Mouse (Mus musculus): ENCODE results near the gene Slc4a7.

The Slc4a7 gene

DNA sequence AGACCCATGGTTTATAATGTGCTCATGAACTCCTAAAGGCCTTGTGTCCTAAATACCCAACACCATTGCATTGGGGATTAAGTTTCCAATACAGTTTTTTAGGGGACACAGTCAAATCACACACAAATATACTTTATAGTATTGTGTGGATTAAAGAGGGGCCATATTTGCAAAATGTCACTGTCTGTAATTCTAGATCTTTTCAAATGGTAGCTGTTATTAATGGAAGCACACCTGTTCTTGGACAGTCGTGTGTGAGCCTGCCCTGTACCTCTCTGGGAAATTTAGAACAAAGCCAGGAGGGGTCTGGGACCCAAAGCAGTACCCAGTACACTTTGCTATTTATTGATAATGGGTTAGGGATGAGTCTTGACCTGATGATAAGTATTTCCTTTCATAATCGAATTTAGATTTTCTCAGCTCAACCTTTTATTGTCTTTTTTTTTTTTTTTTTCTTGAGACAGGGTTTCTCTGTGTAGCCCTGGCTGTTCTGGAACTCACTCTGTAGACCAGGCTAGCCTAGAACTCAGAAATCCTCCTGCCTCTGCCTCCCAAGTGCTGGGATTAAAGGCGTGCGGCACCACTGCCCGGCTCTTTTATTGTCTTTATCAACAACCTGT lies at the start of gene Slc4a7:
TSS of gene Slc4a7 (plus strand) at position 570 of the 620 bp plus-strand sequence.
- DNase-seq (ENCODE audit: low spot score in 2 of 2): no peak

DNA sequence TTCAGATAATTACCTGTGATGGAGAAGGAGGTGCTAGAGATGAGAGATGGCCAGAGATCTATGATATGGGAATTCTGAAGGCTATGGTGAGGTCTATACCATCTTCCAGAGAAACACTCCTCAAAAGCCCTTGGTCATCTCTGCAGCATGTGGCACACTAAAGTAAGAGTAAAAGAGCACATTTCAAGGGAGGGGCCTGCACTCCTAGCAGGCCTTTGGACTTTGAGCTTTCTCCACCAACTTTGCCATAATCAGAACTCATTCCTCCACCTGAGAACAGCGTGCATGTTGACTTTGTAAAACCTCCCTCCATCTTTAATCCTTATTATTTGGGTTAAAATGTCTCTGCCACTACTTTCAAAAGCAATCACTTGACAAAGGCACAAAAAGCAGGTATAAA lies 31.5 kb upstream of the Slc4a7 start:
- DNase-seq (ENCODE audit: low spot score in 2 of 2): no peak

DNA sequence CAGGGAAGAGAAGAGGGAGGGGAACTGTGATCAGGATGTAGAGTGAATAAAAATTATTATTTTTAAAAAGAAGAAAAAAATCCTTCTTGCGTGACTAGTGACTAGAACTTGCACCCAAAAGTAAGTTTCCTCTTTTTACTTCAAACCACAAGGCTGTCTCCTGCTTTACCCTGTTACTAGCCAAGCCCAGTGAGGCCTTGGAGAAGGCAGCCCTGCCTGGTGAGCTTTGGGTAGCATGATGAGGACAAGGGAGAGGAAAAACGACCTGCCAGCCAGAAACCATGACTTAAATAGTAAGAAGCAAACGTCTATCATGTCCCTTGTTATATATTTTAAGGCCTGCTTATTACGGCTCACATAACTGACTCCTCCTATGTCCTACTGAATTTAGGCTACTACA lies 20.5 kb upstream of the Slc4a7 start:
- no peak for DNase-seq (ENCODE audit: low spot score in 2 of 2)

DNA sequence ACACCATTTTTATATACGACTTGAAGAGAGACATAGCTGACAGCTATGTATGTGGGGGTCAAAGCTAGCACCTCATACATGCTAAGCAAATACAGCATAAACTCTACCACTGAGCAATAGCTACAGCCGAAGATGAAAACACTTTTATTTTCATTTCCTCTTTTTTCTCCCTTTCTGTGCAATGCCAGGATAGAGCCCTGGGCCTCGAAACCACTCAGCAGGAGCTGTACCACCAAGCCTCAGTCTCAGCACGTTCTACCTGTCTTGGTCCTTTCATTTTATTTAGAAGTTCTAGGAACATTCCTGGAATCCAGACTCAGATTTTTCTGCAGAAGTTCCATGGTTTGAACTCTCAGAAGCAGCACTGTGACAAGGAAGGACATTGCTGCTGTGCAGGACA lies 17.3 kb upstream of the Slc4a7 start:
- no peak for DNase-seq (ENCODE audit: low spot score in 2 of 2)

DNA sequence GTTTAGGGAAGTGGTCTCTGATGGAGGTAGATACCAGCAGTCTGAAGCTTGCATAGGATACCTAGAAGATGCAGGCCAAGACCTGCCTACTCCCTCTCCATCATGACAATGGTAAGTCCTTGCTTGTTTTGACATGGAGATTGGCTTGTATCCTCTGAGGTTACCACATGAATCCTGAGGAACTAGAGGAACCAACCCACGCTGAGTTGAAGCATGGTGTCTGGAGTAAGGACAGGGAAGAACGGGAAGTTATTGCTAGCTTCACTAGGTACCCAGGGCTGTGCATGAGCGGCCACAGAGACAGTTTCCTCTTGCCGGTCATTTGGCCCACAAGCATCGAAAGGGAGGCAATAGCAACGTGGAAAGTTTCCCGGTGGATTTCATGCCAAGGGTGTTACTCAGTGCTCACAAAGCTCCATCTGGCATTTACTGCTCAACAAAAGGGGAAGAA lies 16.0 kb upstream of the Slc4a7 start:
- DNase-seq (ENCODE audit: low spot score in 2 of 2): no peak

DNA sequence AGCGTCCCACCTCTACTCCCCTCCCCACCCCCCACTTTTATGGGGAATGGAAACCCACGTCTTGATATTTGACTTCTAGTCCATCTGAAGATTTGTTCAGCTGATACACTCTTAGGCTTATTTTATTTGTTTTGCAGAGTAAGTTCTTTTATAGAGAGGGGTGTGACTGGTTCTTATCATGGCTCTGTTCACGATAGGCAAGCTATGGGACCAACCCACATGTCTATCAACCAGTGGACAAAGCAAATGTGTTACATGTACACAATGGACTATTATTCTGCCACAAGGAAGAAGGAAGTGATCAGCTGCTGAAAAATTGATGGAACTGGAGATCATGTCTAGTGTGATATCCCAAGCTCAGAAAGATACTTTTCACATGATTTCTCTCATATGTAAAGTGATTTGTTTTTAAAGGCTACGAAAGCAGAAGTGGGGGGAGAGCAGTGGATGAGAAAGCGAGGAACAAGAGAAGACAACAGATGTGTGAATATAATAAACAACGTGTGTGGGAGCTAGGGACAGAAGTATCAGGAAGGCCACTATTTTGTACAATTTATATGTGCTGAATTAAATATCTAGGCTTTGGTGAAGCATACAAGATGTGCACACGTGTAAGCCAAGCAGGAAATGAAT lies 14.7 kb upstream of the Slc4a7 start:
- DNase-seq (ENCODE audit: low spot score in 2 of 2): no peak

DNA sequence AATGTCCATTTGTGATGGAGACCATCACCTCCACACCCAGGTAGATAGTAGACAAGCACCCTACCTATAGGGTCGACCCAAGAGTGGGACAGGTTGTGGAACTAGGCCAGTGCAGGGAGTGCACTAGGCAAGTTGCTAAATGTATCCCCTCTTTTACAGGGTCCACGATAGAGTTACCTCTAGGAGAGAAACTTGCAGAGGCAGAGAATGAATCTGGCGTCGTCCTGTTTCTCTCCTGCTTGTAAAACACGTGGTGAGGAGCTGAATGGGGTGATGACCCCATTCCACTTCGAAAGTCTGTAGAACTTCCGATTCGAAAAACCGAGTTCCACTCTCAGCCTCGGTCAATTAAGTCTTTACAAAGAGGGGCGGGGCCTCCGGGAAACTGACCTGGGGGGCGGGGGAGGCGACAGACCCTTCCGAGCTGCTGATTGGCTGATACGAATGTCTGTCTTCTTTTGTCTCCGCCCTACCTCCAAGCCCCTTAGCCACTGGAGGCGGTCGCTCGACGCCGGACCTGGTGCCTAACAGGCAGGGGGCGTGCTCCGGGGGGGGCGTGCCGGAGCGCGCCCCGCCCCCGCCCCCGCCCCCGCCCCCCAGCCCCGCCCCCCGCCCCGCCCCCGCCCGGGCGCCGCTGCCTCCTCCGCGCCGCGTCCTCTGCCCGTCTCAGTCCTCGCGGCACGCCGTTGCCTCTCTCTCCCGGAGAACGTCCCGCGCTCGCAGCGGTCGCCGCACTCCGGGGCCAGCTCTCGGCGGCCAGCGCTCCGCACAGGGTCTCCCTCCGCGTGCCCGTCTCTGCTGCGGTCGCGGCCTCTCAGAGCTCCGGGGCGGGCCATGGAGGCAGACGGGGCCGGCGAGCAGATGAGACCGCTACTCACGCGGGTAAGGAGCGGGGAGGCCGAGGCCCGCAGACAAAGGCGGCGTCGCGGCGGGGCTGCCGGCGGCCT lies 593 bp downstream of the Slc4a7 start:
- DNase-seq (ENCODE audit: low spot score in 2 of 2): peak; percentile 82 to 88

DNA sequence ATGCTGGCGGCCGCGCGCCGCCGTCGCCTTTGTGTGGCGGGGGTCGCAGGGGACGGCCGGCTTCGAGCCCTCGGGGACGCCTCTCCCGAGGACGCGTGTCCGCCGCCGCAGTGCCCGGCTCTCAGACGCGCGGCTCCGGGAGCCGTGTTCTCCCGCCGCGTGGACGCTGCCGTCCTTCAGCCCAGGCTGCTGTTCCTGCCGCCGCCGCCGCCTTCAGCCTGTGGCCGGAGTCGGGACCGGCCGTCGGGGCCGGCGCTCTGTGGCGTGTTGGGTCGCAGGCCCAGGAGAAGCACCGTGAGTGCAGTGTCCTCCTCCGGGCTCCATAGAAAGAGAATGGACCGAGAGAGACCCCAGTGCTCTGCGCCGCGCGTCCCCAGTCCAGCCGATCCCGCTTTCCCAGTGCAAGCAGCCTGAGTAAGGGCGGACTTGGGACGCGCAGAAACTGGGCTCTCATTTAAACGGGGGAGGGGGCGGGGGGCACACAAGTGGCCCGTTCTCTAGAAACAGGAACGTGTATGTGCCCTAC lies 1.3 kb downstream of the Slc4a7 start:
- DNase-seq (ENCODE audit: low spot score in 2 of 2): peak; percentile 25 to 52

DNA sequence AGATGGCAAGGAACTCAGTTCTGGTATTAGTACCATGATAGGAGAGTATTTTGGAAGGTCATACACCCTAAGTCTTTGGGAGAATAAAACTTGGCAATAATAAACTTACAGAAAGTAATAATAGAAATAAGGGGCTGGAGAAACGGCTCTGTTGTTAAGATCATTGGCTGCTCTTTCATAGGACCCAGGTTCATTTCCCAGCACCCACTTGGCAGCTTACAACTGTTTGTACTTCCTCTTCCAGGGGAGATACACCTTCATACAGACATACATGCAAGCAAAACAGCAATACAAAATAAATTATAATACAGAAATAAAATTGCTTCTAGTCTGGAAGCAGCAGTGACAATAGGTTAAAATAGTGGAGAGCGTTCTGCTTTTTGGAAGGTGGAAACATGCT lies 2.6 kb downstream of the Slc4a7 start:
- DNase-seq (ENCODE audit: low spot score in 2 of 2): no peak

DNA sequence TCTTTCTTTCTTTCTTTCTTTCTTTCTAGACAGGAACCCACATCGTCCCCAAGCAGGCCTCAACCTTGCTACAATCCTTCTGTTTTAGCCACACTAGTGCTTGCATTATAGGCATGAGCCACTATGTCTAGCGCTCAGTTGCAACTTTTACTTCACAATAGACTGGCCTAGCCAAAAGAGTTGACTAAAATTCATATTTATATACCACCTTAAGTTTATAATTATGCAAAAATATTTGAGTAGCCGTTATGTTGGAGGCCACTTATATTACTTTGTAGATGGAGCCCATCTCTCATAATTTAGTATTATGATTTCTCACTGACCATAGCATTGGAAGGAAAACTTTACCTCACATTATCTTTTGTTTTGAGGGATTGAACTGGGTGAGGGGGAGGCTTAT lies 3.0 kb downstream of the Slc4a7 start:
- DNase-seq (ENCODE audit: low spot score in 2 of 2): no peak

DNA sequence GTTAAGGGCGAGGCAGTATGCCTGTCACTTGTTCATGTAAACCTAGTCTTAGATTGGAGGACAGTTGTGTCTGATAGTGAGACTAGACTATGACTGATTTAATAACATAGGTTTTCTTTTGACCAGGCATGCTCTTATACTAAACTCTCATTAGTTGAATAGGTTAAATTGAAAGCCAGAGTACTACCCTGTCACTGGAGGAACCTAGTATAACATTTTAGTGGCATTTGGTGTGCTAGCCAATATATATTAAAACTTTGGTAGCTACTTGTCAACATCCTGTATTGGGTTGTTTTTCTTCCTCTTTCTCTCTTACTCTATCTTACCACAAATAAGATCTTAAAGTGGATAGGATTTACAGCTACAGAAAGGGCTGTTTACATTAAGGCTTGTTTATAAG lies 4.3 kb downstream of the Slc4a7 start:
- DNase-seq (ENCODE audit: low spot score in 2 of 2): no peak

DNA sequence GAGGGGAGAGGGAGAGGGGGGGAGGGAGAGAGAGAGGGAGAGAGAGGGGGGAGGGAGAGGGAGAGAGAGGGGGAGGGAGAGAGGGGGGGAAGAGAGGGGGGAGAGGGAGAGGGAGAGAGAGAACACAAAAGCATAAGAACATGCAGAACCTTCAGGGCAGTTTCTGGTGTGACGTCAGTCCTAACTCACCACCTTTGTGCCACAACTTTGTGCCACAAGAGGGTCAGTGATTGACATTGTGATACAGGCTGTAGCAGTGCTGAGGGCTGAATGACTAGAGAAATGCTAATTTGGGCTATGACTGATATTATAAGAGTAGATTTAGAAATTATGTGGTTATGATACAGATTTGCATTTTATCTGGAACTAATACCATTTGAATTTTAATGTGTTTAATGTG lies 5.0 kb downstream of the Slc4a7 start:
- no peak for DNase-seq (ENCODE audit: low spot score in 2 of 2)

DNA sequence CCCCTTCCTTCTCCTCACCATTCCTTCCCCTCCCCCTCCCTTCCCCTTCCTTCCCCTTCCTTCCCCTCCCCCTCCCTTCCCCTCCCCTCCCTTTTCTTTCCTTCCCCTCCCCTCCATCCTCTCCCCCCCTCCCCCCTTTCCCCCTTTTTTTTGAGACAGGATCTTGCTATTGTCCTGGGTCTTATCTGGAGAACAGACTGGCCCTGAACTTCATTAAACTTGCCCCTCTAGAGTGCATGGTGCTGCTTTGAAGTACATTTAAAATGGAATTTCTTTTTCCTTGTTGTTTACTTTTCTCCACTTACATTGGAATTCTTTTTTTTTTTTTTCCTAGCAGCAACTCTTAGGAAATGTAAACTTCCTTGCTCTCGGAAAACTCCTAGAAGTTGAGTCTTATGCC lies 6.9 kb downstream of the Slc4a7 start:
- DNase-seq (ENCODE audit: low spot score in 2 of 2): no peak

DNA sequence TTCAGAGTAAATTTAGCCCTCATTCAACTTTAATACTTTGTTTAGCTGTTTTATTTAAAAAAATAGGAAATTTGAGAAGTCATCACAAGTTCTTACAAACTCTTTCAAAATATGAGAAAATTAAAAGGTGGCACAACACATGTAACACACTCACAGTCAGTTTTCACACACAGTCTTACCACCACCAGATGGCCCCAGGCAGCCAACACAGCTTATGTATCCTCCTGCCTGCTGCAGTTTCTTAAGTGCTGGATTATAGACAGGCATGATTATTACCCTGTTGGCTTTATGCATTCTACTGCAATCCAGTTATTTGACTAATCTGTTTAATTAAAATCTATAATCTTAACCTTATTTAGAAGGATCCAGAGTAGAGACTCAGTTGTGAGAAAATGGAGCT lies 12.1 kb downstream of the Slc4a7 start:
- peak in 1 of 2 experiments; percentile 15 for DNase-seq (ENCODE audit: low spot score in 2 of 2)

DNA sequence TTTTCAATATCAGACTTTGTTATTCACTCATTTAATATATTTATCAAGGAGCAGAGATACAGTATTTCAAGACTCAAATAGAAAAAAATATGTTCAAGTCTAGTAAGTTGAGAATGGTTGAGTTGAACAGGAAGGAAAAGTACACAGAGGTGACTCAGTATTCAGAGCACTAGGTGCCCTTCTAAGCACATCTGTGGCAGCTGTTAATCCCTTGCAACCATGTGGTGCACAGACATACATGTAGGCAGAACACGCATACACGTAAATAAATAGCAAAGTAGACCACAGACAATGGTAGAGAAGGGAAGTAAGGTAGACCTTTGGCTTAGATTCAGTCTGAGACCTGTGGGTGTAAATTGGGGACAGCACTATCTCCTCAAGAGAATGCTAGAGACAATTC lies 13.7 kb downstream of the Slc4a7 start:
- no peak for DNase-seq (ENCODE audit: low spot score in 2 of 2)

DNA sequence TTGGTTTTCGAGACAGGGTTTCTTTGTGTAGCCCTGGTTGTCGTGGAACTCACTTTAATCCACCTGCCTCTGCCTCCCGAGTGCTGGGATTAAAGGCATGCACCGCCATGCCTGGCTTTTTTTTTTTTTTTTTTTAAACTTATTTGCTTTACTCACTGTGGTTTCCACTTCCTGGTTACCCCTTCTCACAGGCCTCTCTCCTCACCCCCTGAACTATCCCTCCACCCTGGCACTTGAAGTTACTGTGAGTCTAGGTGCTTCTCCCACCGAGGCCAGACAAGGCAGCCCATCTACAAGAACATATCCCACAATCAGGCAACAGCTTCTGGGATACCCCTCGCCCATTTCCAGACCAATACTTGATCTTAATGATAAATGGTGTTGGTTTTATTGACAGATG lies 14.8 kb downstream of the Slc4a7 start:
- DNase-seq (ENCODE audit: low spot score in 2 of 2): no peak

DNA sequence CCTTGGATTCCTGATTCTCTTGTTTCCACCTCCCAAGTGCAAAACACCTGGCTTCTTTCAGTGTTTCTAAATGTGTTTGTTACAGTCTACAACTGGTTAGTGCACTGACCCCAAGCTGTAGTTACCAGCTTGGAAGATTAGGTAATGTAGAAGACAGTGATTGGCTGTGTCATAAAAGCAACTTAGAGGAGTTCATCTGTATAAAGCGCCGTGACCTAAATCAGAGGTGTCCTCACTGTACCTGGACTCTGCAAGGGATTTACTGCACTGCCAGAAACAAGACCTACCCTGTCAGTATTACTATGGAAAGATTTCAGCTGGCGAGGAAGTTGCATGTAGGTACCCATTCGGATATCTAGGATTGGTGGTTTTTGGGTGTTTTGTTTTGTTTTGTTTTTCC lies 16.5 kb downstream of the Slc4a7 start:
- no peak for DNase-seq (ENCODE audit: low spot score in 2 of 2)

DNA sequence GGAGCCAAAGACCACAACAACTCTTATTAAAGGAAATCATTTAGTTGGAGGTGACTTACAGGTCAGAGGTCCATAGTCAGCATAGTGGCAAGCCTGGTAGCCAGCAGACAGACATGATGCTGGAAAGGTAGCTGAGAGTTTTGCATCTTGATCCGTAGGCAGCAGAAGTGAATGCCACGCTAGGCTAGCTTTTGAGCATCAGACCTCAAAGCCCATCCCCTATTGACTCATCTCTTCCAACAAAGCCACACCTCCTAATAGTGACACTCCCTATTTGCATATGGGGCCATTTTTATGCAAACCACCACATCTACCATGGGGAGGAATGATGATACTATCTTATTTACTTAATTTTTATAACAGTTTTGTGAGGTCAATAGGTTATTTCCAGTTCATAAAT lies 79.1 kb downstream of the Slc4a7 start:
- DNase-seq (ENCODE audit: low spot score in 2 of 2): no peak

DNA sequence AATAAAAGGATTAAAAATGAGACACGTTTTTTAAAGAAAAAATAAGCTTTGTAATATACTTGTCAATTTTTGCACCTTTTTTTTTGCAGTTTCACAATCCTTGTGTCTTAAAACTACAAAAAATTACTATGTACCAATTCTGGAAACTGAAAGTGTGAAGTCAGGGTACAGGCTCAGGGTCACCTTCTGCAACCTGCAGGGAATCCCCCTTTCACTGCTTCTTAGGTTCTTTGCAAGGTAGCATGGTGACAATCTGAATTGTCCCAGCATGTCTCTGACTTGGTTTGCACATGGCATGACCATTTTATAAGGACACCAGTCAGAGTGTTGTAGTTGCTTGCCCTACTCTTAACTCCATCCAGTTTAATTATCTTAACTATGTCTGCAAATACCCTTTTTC lies 82.1 kb downstream of the Slc4a7 start:
- DNase-seq (ENCODE audit: low spot score in 2 of 2): no peak

DNA sequence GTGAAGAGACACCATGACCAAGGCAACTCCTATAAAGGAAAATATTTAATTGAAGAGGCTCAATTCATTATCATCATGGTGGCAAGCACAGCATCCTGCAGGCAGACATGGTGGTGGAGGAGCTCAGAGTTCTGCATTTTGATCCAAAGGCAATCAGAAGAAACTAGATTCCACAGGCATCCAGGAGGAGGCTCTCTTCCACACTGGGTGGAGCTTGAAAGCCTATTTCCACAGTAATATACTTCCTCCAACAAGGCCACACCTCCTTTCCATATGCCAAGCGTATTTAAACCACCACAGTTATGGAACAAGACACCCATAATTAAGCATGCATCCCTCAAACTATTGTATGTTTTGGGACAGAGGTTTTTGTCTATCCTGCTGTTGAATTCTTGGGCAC lies 84.9 kb downstream of the Slc4a7 start:
- DNase-seq (ENCODE audit: low spot score in 2 of 2): no peak

DNA sequence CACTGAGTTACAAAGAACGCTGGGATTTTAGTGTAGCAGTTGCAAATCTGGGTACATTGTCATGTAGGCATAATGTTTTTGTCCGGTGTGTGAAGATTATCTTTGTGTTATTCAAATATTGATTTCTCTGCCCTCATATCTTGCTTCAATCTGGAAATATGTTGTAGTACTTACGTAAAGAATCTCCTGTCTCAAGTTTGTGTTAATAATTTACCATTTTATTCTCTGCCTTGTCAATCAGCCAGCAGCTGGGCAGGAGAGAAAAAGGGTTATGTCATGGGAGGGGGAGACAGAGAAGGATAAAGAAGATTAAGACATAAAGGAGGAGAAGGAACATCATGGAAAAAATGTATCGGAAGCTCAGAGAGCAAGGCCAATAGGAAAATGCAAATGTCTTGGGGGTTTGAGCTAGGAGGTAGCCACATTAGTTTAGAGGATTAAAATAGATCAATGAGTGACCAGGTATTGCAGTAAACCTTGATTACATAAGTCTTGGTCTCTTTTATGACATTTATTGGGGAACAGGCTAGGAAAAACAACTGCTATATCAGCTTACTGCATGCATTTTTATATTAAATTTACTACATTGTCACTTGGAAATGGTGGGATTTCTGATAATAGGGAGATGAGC lies 87.9 kb downstream of the Slc4a7 start:
- DNase-seq (ENCODE audit: low spot score in 2 of 2): no peak

DNA sequence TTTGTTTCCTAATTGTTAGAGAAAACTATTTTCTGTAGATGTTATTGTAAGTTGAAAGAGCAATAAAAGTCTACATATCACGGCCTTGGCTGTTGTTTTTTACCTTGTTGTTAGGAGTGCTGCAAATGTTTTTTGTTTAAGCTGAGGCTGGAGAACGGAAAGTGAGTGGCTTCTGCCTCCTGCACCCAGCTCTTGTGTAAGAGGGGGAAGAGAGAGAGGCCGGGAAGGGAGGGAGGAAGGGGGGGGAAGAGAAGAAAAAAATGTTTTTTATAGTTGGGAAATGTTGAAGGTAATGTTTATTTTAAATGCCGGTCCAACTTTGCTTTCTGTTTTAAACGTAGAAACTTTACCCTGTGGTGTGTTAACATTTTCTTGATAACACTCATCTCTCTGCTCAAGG lies 97.8 kb downstream of the Slc4a7 start:
- no peak for DNase-seq (ENCODE audit: low spot score in 2 of 2)

All from frontal cortex, postnatal 10 days (tissue).